Mouse (Mus musculus) liver, embryonic 14.5 days (tissue): Measurements from ENCODE around the gene Tpte. TPM values are rescaled to one million over a fixed set of nuclear protein-coding genes. Genes with fewer than 3 reads are reported as not detected.

ENCODE experiments used
- ATAC-seq: fragments of 200-750 bp; cut with Nextera tagmentation; 2 replicates; pipeline ENCODE4 v1.8.0; 2017; ENCODE audit warnings: moderate number of reproducible peaks, mild to moderate bottlenecking, moderate library complexity; ENCODE audit not compliant: insufficient read depth
- DNase-seq, 3 experiments: peaks; one replicate each; pipeline ENCODE4 v3.0.0-alpha.2; 2012 to 2013; ENCODE audit warnings: low read depth in 3 of 3, low spot score in 3 of 3
- H3K27ac ChIP-seq: fragments of 300-500 bp; sonication (generic); 2 replicates; pipeline ENCODE4 v1.5.1; 2014; ENCODE audit warnings: moderate library complexity, mild to moderate bottlenecking, control low read depth, inconsistent platforms
- H3K27me3 ChIP-seq: fragments of 300-500 bp; sonication (generic); 2 replicates; pipeline ENCODE4 v1.6.1; 2014; ENCODE audit warnings: mild to moderate bottlenecking, low read length, moderate library complexity; ENCODE audit not compliant: control insufficient read depth, insufficient read depth
- H3K36me3 ChIP-seq: fragments of 300-500 bp; sonication (generic); replicated peaks from 2 replicates; pipeline ENCODE4 v1.6.1; 2014; ENCODE audit warnings: low read depth; ENCODE audit not compliant: control insufficient read depth, insufficient read depth
- H3K4me1 ChIP-seq, 2 experiments: fragments of 200-500 bp in 1 of 2; fragments of 300-500 bp in 1 of 2; sonication (generic) in 1 of 2; replicated peaks; 2 replicates each; pipeline ENCODE4 v1.6.1; 2012 to 2014; ENCODE audit warnings: antibody characterized with exemption in 1 of 2, inconsistent platforms in 1 of 2, low read length in 1 of 2; ENCODE audit not compliant: control insufficient read depth in 2 of 2, insufficient read depth in 2 of 2
- H3K4me2 ChIP-seq: fragments of 300-500 bp; sonication (generic); 2 replicates; pipeline ENCODE4 v1.6.1; 2014; ENCODE audit warnings: low read depth, mild to moderate bottlenecking, control low read depth, moderate library complexity
- H3K4me3 ChIP-seq, 2 experiments: fragments of 200-500 bp in 1 of 2; fragments of 300-500 bp in 1 of 2; sonication (generic) in 1 of 2; 2 replicates each; pipeline ENCODE4 v1.5.1; 2012 to 2014; ENCODE audit warnings: low read depth in 2 of 2, low read length in 2 of 2, mild to moderate bottlenecking in 2 of 2, control low read depth in 1 of 2, inconsistent platforms in 1 of 2, moderate library complexity in 1 of 2; ENCODE audit not compliant: insufficient read depth in 1 of 2
- H3K9ac ChIP-seq: fragments of 300-500 bp; sonication (generic); replicated peaks from 2 replicates; pipeline ENCODE4 v1.6.1; 2014; ENCODE audit warnings: mild to moderate bottlenecking, control low read depth, moderate library complexity
- H3K9me3 ChIP-seq: fragments of 300-500 bp; sonication (generic); 2 replicates; pipeline ENCODE4 v1.6.1; 2016; ENCODE audit warnings: low read length, mixed read lengths; ENCODE audit not compliant: control insufficient read depth
- CTCF ChIP-seq: IDR thresholded peaks from 2 replicates; pipeline ENCODE4 v1.5.1; 2016; ENCODE audit warnings: antibody characterized with exemption, low read depth, control low read depth
- EP300 ChIP-seq: IDR thresholded peaks from 2 replicates; pipeline ENCODE4 v1.6.1; 2016; ENCODE audit warnings: antibody characterized with exemption, low read depth
- WGBS: fragments of 180-500 bp; shearing (Covaris S2); extraction: QIAGEN DNeasy Blood & Tissue Kit; methylation state at CpG from one replicate; pipeline ENCODE4 v1.1.7; 2014; ENCODE audit not compliant: insufficient replicate concordance; 5-methylcytosine and 5-hydroxymethylcytosine counted together
- polyA plus RNA-seq, 2 experiments: library from polyadenylated mRNA; depleted of rRNA in 1 of 2; stranded (reverse) in 1 of 2; unstranded in 1 of 2; fragments of >200 nt; fragmentation: Nextera tagmentation in 1 of 2; extraction: Ambion mirVana in 1 of 2; gene quantifications; 2 replicates each; pipeline versions ENCODE4 v1.2.1 to v1.2.3; 2012 to 2014

Gene Tpte
- polyA plus RNA-seq, 2 experiments, result not detected

GRCm38 (mm10) chr8:22258946-22259450 is 24.2 kb upstream of the Tpte start:
- WGBS, result 78% methylated on average over 18 of the region's 18 CpGs
- 0 out of 4 replicates have a peak, but pooled peaks cover 0 to 2% of the 10 kb centered on the region in 2 experiments for H3K4me1 ChIP-seq
- H3K9ac ChIP-seq, result no peak overlapping the region
- ATAC-seq (no peak), DNase-seq (no peak)
- no peaks in the 10 kb centered on the region for H3K9me3 ChIP-seq
- no peak overlapping the region for H3K4me2 ChIP-seq
- no peak for TF ChIP-seq CTCF
- no peak for TF ChIP-seq EP300
- H3K4me3 ChIP-seq, result no peak overlapping the region
- no peaks in the 10 kb centered on the region for H3K36me3 ChIP-seq
- no peak overlapping the region for H3K27ac ChIP-seq
- H3K27me3 ChIP-seq, result no peaks in the 10 kb centered on the region

- H3K27ac ChIP-seq, result no peak overlapping the region
- H3K9me3 ChIP-seq, result no peaks in the 10 kb centered on the region
- 0 out of 4 replicates have a peak, but pooled peaks cover 0 to 2% of the 10 kb centered on the region in 2 experiments for H3K4me1 ChIP-seq
- H3K4me3 ChIP-seq, result no peak overlapping the region
- H3K4me2 ChIP-seq, result no peak overlapping the region
- DNase-seq (no peak), ATAC-seq (no peak)
- 68% methylated on average over 12 of the region's 12 CpGs for WGBS
- TF ChIP-seq CTCF (no peak), EP300 (no peak)
- no peaks in the 10 kb centered on the region for H3K27me3 ChIP-seq
- H3K9ac ChIP-seq, result no peak overlapping the region
- H3K36me3 ChIP-seq, result no peaks in the 10 kb centered on the region
These were observed 23.7 kb upstream of the Tpte start for GRCm38 (mm10) chr8:22259531-22259930.

DNA sequence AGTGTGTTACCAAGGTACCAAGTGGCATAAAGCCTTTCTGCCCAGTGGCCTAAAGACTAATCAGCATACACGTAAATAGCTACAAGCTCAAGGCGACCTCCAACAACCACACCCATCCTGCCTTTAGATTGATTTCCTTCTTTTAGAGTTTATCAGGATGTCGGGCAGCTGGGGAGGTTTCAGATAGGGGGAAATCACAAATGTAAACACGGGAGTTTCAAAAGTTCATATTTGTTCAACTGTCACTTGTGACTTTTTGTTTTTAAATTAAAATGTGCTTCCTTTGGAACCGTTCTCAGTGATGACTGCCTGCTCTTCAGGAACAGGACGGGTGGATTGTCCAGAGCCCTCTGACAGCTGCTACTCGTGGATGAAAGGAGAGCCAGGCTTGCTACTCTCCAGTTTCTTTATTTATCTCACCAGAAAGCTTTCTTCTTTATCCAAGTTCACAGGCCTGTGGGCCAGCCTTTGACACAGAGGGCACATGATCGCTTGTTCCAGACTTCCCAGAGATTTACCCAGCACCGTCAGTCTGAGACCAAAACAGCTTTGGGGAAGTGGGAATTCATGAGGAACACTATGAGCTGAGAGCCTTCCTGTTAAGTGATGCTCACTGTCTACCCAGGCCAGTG is 23.0 kb upstream of the Tpte start:
- ATAC-seq, result no peak
- Histone ChIP-seq H3K9me3 (no peaks in the 10 kb centered on the region), H3K4me2 (no peak overlapping the region), H3K27ac (no peak overlapping the region), H3K9ac (no peak overlapping the region), H3K4me3 (no peak overlapping the region), H3K36me3 (no peaks in the 10 kb centered on the region), H3K27me3 (no peaks in the 10 kb centered on the region), H3K4me1 (0 out of 4 replicates have a peak, but pooled peaks cover 0 to 2% of the 10 kb centered on the region in 2 experiments)
- WGBS, result 13% methylated on average over 9 of the region's 9 CpGs
- TF ChIP-seq CTCF (no peak), EP300 (no peak)
- DNase-seq, result no peak

GRCm38 (mm10) chr8:22262267-22262666 is 21.0 kb upstream of the Tpte start:
- Histone ChIP-seq H3K4me2 (no peak overlapping the region), H3K4me3 (no peak overlapping the region), H3K36me3 (no peaks in the 10 kb centered on the region), H3K27me3 (no peaks in the 10 kb centered on the region), H3K9ac (no peak overlapping the region), H3K9me3 (no peaks in the 10 kb centered on the region), H3K27ac (no peak overlapping the region), H3K4me1 (0 out of 4 replicates have a peak, but pooled peaks cover 0 to 2% of the 10 kb centered on the region in 2 experiments)
- WGBS, result 53% methylated on average over 3 of the region's 3 CpGs
- DNase-seq, result no peak
- no peak for ATAC-seq
- no peak for TF ChIP-seq CTCF
- no peak for TF ChIP-seq EP300

GRCm38 (mm10) chr8:22264292-22264691 is 18.9 kb upstream of the Tpte start:
- Histone ChIP-seq H3K9me3 (no peaks in the 10 kb centered on the region), H3K4me3 (no peak overlapping the region), H3K9ac (no peak overlapping the region), H3K4me1 (0 out of 4 replicates have a peak, but pooled peaks cover 0 to 2% of the 10 kb centered on the region in 2 experiments), H3K27me3 (no peaks in the 10 kb centered on the region), H3K4me2 (no peak overlapping the region), H3K27ac (no peak overlapping the region), H3K36me3 (no peaks in the 10 kb centered on the region)
- no peak for ATAC-seq
- WGBS, result 59% methylated on average over 6 of the region's 6 CpGs
- TF ChIP-seq CTCF, result no peak
- TF ChIP-seq EP300, result no peak
- no peak for DNase-seq
